Mouse (Mus musculus) forebrain, embryonic 16.5 days (tissue): Measurements from ENCODE around the gene Cybrd1. TPM values are rescaled to one million over a fixed set of nuclear protein-coding genes. Genes with fewer than 3 reads are reported as not detected.

Experiments used
- ATAC-seq: fragments of 200-750 bp; cut with Nextera tagmentation; 2 replicates; pipeline ENCODE4 v1.8.0; 2017; ENCODE audit warnings: mild to moderate bottlenecking, moderate library complexity
- H3K27ac ChIP-seq: fragments of 300-500 bp; sonication (generic); 2 replicates; pipeline ENCODE4 v1.5.1; 2014; ENCODE audit warnings: low read length, control low read depth
- H3K27me3 ChIP-seq: fragments of 300-500 bp; sonication (generic); replicated peaks from 2 replicates; pipeline ENCODE4 v1.6.1; 2014; ENCODE audit warnings: low read length; ENCODE audit not compliant: control insufficient read depth, insufficient read depth
- H3K36me3 ChIP-seq: fragments of 300-500 bp; sonication (generic); 2 replicates; pipeline ENCODE4 v1.6.1; 2014; ENCODE audit not compliant: control insufficient read depth, insufficient read depth
- H3K4me1 ChIP-seq: fragments of 300-500 bp; sonication (generic); replicated peaks from 2 replicates; pipeline ENCODE4 v1.6.1; 2014; ENCODE audit warnings: low read length; ENCODE audit not compliant: control insufficient read depth, insufficient read depth
- H3K4me2 ChIP-seq: fragments of 300-500 bp; sonication (generic); 2 replicates; pipeline ENCODE4 v1.6.1; 2014; ENCODE audit warnings: mild to moderate bottlenecking, low read length, control low read depth
- H3K4me3 ChIP-seq: fragments of 300-500 bp; sonication (generic); replicated peaks from 2 replicates; pipeline ENCODE4 v1.5.1; 2014; ENCODE audit warnings: mild to moderate bottlenecking, low read length, control low read depth
- H3K9ac ChIP-seq: fragments of 300-500 bp; sonication (generic); replicated peaks from 2 replicates; pipeline ENCODE4 v1.6.1; 2014; ENCODE audit warnings: low read depth, low read length, control low read depth
- H3K9me3 ChIP-seq: fragments of 300-500 bp; sonication (generic); 2 replicates; pipeline ENCODE4 v1.6.1; 2016; ENCODE audit warnings: low read length; ENCODE audit not compliant: control insufficient read depth
- WGBS: fragments of 180-500 bp; shearing (Covaris S2); extraction: QIAGEN DNeasy Blood & Tissue Kit; methylation state at CpG from one replicate; pipeline ENCODE4 v1.1.7; 2014; 5-methylcytosine and 5-hydroxymethylcytosine counted together
- polyA plus RNA-seq: library from polyadenylated mRNA; unstranded; fragments of >200 nt; fragmentation: Nextera tagmentation; extraction: Ambion mirVana; gene quantifications from 2 replicates; pipeline ENCODE4 v1.2.1, GENCODE M21; 2015

The Cybrd1 gene
- polyA plus RNA-seq, 1 experiment from 2014 or later, result 1.5 TPM

DNA sequence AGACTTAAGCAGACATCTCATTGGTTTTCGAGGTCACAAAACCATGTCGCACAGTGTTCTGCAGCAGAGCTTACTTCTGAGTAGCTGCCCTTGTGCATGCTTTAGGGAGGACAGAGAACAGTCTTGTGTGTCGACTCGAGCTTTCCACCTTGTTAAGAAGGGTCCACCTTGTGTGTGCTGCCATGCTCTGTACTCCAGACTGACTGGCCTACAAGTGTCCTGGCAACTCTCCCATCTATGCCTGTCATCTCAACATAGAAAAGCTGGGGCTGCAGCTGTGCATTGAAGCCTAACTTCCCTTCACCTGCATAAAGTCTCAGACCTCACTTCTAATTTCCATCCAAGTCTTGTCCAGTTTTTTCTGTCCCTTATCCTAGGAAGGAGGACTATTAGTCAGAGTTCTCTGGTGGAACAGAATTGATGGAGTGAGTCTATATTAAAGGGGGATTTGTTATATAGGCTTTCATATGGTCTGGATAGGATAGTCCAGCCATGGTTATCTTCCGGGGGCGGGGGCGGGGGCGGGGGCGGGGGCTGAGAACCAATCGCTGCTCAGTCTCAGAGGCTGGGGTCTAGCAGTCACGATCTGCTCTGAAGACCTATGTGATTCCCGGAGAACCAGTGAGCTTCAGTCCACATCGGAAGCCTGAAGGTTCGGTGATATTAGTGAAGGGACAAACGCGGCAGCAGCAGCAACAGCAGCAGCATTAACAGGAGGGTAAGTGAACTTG is 42.0 kb downstream of the Cybrd1 start:
- Histone ChIP-seq H3K4me2 (peak overlapping the region; percentile 40), H3K27me3 (no peaks in the 10 kb centered on the region), H3K4me1 (peaks cover 8% of the 10 kb centered on the region), H3K9me3 (no peaks in the 10 kb centered on the region), H3K27ac (peak overlapping the region; percentile 34), H3K4me3 (no peak overlapping the region), H3K36me3 (no peaks in the 10 kb centered on the region), H3K9ac (no peak overlapping the region)
- ATAC-seq, result peak; percentile 14; the same call in 1 of the 2 replicates
- WGBS, result 52% methylated on average over 16 of the region's 16 CpGs

DNA sequence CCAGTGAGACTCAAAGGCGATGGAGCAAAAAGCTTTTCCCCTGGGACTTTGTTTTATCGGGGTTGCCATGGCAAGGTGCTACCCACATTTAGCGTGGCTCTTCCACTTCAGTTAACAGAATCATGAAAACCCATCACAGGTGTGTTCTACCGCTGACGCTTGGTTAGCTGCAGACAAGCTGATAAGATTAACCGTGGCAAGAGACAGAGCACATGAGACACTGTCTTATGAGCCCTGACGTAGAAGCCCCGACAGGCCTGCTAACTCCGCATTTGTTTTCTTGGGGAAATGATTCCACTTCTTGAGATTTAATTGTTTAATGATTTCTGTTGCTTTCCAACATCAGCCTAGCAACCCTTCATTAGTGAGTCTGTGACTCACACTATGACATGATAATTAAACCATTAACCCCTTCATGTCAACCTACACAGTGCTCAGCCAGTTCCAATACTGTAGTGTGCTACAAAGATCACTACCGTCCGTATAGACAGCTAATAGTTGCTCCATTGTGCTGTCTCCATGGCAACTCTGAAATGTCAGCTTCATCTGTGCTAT is 42.7 kb downstream of the Cybrd1 start:
- 9% methylated on average over 11 of the region's 11 CpGs for WGBS
- ATAC-seq, result peak; percentile 84
- no peaks in the 10 kb centered on the region for H3K27me3 ChIP-seq
- H3K27ac ChIP-seq, result peak overlapping the region; percentile 34
- H3K9me3 ChIP-seq, result no peaks in the 10 kb centered on the region
- peak overlapping the region; percentile 40 for H3K4me2 ChIP-seq
- no peak overlapping the region for H3K9ac ChIP-seq
- peaks cover 8% of the 10 kb centered on the region for H3K4me1 ChIP-seq
- no peak overlapping the region for H3K4me3 ChIP-seq
- no peaks in the 10 kb centered on the region for H3K36me3 ChIP-seq

DNA sequence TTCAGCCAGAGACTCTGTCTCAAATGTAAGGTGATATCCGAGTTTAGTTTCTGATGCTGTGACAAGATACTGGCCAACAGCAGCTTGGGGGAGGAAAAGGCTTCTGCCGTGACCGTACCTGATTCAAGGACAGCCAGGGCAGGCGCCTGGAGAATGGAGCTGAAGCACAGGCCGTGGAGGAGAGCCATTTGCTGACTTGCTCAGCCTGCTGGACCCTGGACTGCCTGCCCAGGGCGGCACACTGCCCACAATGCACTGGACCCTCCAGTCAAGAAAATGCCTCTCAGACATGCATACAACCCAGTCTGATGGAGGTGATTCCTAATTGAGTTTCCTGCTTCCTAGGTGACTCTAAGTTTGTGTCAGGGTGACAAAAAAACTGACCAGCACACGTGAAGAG is 43.8 kb downstream of the Cybrd1 start:
- H3K4me3 ChIP-seq, result no peak overlapping the region
- no peak overlapping the region for H3K4me2 ChIP-seq
- 85% methylated on average over 7 of the region's 7 CpGs for WGBS
- H3K27me3 ChIP-seq, result no peaks in the 10 kb centered on the region
- H3K4me1 ChIP-seq, result peaks cover 8% of the 10 kb centered on the region
- no peaks in the 10 kb centered on the region for H3K36me3 ChIP-seq
- H3K9me3 ChIP-seq, result no peaks in the 10 kb centered on the region
- H3K27ac ChIP-seq, result no peak overlapping the region
- ATAC-seq, result no peak
- no peak overlapping the region for H3K9ac ChIP-seq

DNA sequence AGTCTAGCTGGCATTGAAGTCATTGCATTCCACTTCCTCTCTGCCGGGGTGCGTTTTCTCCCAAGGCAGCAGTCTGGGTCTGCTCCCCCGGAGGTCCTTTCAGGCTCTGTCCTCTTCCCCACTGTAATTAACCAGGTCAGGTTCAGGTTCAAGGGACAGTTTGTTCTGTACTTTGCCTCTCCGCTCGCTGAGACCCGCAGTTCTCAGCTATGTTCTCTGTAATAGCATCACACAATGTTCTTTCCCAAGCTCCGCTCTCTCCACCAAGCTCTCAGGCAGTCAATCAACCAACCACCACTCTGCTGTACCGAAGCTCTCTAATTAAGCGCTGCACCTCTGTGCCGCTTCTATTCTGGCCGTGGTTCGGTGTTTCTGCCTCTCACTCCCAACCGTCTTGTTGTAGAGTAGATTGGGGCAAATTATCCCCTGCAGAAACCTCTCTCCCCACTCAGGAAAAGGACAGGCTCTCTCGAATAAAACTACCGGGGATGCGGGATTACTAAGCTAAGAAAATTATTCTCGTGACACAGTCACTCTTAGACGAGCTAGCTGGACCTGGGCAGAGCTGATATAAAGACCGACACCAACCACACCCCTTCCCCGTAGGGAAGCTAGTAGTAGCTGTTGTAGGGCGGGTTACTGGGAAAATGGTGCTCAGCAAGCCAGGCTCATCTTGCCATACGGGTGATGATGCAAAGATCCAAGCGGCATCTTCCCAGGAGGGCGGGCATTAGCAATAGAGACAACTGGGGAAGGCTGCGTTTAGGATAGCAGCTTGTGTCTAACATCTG is 45.3 kb downstream of the Cybrd1 start:
- Histone ChIP-seq H3K4me2 (no peak overlapping the region), H3K4me3 (no peak overlapping the region), H3K4me1 (peaks cover 8% of the 10 kb centered on the region), H3K36me3 (no peaks in the 10 kb centered on the region), H3K9me3 (no peaks in the 10 kb centered on the region), H3K27ac (no peak overlapping the region), H3K9ac (no peak overlapping the region), H3K27me3 (no peaks in the 10 kb centered on the region)
- 74% methylated on average over 25 of the region's 25 CpGs for WGBS
- ATAC-seq, result no peak

DNA sequence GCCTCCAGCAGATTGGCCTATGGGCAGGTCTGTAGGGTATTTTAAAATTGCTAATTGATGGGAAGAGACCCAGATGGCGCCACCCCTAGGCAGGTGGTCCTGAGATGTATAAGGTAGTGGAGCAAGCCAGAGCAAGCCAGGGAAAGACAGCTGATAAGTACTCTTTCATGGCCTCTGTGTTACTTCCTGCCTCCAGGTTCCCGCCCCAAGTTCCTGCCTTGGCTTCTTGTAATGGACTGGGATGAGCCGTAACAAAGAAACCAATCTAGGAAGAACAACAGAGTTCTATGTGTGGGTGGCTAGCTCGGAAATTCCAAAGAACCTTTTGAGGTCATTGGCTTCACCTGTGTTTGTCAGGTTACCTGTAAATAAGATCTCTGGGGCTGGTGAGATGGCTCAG is 49.5 kb downstream of the Cybrd1 start:
- H3K36me3 ChIP-seq, result no peaks in the 10 kb centered on the region
- no peak overlapping the region for H3K27ac ChIP-seq
- 86% methylated on average over 4 of the region's 4 CpGs for WGBS
- H3K27me3 ChIP-seq, result no peaks in the 10 kb centered on the region
- H3K4me1 ChIP-seq, result 0 out of 2 replicates have a peak, but pooled peaks cover 3% of the 10 kb centered on the region
- no peaks in the 10 kb centered on the region for H3K9me3 ChIP-seq
- 0 out of 2 replicates have a peak, but pooled peaks have one; percentile 23 for ATAC-seq
- H3K9ac ChIP-seq, result no peak overlapping the region
- no peak overlapping the region for H3K4me2 ChIP-seq
- H3K4me3 ChIP-seq, result no peak overlapping the region

DNA sequence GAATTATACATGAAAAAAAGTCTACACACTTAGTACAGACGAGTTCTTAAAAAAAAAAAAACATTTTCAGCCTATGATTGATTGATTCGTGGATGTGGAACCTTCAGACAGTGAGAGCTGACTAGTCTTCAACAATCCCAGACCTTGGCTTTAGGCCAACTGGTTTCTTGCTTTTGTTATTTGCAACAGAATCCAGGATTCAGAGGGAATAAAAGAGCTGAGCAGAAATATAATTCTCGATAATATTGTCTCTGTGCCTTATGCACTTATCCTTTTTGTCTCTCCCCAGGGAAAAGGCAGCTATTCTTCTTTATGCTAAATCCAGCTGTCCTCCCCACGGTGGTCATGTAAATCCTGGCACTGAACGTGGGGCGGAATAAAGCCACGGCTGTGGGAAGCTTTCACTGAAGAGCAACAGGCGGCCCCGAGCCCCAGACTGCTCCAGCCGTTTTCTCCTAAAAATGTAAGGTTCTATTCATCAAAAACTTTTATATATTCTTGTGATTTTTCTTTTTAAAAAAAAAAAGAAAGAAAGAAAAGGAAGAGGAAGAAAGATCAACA is 50.8 kb downstream of the Cybrd1 start:
- no peak overlapping the region for H3K4me2 ChIP-seq
- no peak overlapping the region for H3K4me3 ChIP-seq
- H3K4me1 ChIP-seq, result 0 out of 2 replicates have a peak, but pooled peaks cover 3% of the 10 kb centered on the region
- WGBS, result 6% methylated on average over 10 of the region's 10 CpGs
- H3K36me3 ChIP-seq, result no peaks in the 10 kb centered on the region
- no peaks in the 10 kb centered on the region for H3K9me3 ChIP-seq
- no peak overlapping the region for H3K9ac ChIP-seq
- no peak overlapping the region for H3K27ac ChIP-seq
- H3K27me3 ChIP-seq, result no peaks in the 10 kb centered on the region
- ATAC-seq, result peak; percentile 65

DNA sequence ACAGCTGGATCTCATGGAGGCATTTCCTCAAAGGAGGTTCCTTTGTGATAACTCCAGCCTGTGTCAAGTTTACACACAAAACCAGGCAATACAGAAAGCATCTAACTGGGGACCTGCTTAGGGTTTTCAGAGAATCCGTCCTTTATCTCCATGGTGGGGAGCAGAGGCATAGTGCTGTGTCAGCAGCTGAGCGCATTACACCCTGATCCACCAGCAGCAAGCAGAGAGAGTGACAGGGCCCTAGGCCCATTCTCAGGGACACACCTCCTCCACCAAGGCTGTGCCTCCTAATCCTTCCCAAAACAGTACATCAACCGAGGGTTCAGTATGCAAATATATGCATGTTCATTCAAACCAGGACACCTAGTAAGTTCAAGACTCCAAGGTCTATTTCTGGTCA is 55.3 kb downstream of the Cybrd1 start:
- 0 out of 2 replicates have a peak, but pooled peaks cover 3% of the 10 kb centered on the region for H3K4me1 ChIP-seq
- no peak for ATAC-seq
- no peak overlapping the region for H3K9ac ChIP-seq
- no peak overlapping the region for H3K27ac ChIP-seq
- no peaks in the 10 kb centered on the region for H3K9me3 ChIP-seq
- no peaks in the 10 kb centered on the region for H3K36me3 ChIP-seq
- WGBS, result 53% methylated on average over 3 of the region's 3 CpGs
- H3K4me3 ChIP-seq, result no peak overlapping the region
- no peak overlapping the region for H3K4me2 ChIP-seq
- H3K27me3 ChIP-seq, result no peaks in the 10 kb centered on the region

DNA sequence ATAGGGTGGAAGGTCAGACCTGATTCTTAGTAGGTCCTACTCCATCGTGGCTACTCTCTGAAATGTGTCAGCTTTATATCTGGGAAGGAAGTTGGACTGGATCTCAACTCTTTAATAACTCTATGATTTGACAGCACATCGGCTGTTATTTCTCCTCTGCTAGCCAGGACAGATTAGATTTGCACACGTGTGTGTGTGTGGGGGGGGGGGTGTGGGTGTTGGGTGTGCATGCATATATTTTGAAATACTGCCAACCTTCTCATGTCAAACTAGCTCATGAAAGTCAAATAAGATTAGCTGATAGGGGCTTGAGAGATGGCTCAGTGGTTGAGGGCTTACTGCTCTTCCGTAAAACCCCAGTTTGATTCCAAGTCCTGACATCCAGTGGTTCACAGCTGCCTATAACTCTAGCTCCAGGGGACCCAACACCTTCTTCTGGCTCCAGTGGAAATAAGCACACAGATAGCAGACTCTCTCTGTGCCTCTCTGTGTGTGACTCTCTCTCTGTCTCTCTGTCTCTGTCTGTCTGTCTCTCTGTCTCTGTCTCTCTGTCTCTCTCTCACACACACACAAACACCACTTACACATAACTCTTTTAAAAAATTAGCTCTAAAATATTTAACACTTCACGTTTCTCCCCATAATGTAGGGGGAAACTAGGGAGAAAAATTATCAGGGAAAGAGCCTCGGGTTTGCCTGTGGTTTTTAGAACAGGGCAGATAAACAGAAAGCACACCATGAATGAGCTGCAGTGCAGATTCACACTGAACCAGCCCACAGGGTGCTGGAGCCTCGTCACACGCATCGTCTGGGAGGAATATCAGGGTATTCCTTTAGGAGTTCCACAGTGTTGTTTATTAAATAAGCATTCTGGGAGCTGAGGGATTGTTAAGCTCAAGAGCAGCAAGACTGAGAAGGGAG is 58.9 kb downstream of the Cybrd1 start:
- Histone ChIP-seq H3K4me1 (no peaks in the 10 kb centered on the region), H3K36me3 (no peaks in the 10 kb centered on the region), H3K4me2 (no peak overlapping the region), H3K4me3 (no peak overlapping the region), H3K9me3 (no peaks in the 10 kb centered on the region), H3K27ac (no peak overlapping the region), H3K27me3 (no peaks in the 10 kb centered on the region), H3K9ac (no peak overlapping the region)
- 64% methylated on average over 9 of the region's 9 CpGs for WGBS
- no peak for ATAC-seq
